Mouse (Mus musculus) CH12.LX (cell line): ENCODE results near the gene Trpm3. TPM values are rescaled to one million over a fixed set of nuclear protein-coding genes. Genes with fewer than 3 reads are reported as not detected.

Experiments used
- DNase-seq: peaks from one replicate; pipeline ENCODE4 v3.0.0-alpha.2; 2013; ENCODE audit errors: extremely low read depth
- H3K27ac ChIP-seq: 2 replicates; pipeline ENCODE4 v1.5.1; 2012; ENCODE audit warnings: low read depth, mild to moderate bottlenecking, control low read depth, moderate library complexity; ENCODE audit not compliant: insufficient read depth
- H3K27me3 ChIP-seq: replicated peaks from 2 replicates; pipeline ENCODE3; 2012; ENCODE audit warnings: inconsistent platforms
- H3K36me3 ChIP-seq, 2 experiments: replicated peaks in 1 of 2; 2 replicates each; pipeline versions ENCODE3 to v1.6.1; 2012; ENCODE audit warnings: inconsistent platforms in 1 of 2, low read length in 1 of 2, mild to moderate bottlenecking in 1 of 2, mixed read lengths in 1 of 2, moderate library complexity in 1 of 2; ENCODE audit not compliant: control insufficient read depth in 1 of 2, insufficient read depth in 1 of 2
- H3K4me1 ChIP-seq, 2 experiments: 2 replicates each; pipeline ENCODE4 v1.6.1; 2012; ENCODE audit warnings: inconsistent platforms in 1 of 2, moderate library complexity in 1 of 2; ENCODE audit not compliant: insufficient read depth in 2 of 2, control insufficient read depth in 1 of 2
- H3K4me2 ChIP-seq: 2 replicates; pipeline ENCODE4 v1.6.1; 2012; ENCODE audit warnings: low read depth, mild to moderate bottlenecking, control low read depth; ENCODE audit not compliant: poor library complexity, insufficient read depth, severe bottlenecking
- H3K4me3 ChIP-seq, 3 experiments: fragments of 150-350 bp in 1 of 3; sonication (generic) in 1 of 3; replicated peaks in 1 of 3; 2 replicates each; pipeline versions ENCODE3 to v1.5.1; 2011 to 2012; ENCODE audit warnings: low read depth in 2 of 3, low read length in 2 of 3, mild to moderate bottlenecking in 2 of 3, moderate library complexity in 2 of 3, control low read depth in 1 of 3, improper control_type of control experiment in 1 of 3, inconsistent platforms in 1 of 3, mixed read lengths in 1 of 3; ENCODE audit not compliant: poor library complexity in 1 of 3
- H3K79me2 ChIP-seq: replicated peaks from 2 replicates; pipeline ENCODE4 v1.6.1; 2012; ENCODE audit warnings: mild to moderate bottlenecking, moderate library complexity; ENCODE audit not compliant: control insufficient read depth, poor library complexity, insufficient read depth, severe bottlenecking; ENCODE audit errors: extremely low read depth
- H3K9ac ChIP-seq: 2 replicates; pipeline ENCODE4 v1.6.1; 2012; ENCODE audit warnings: low read depth, mild to moderate bottlenecking, control low read depth, moderate library complexity; ENCODE audit not compliant: insufficient read depth
- H3K9me3 ChIP-seq: replicated peaks from 2 replicates; pipeline ENCODE3; 2012; ENCODE audit warnings: low read length, inconsistent platforms, mixed read lengths
- BHLHE40 ChIP-seq: IDR thresholded peaks from 2 replicates; pipeline ENCODE4 v1.6.1; 2011; ENCODE audit warnings: mild to moderate bottlenecking, low read depth, low read length, improper control_type of control experiment
- CHD2 ChIP-seq: IDR thresholded peaks from 2 replicates; pipeline ENCODE4 v1.6.1; 2011; ENCODE audit warnings: low read length, improper control_type of control experiment
- ELF1 ChIP-seq: IDR thresholded peaks from 2 replicates; pipeline ENCODE4 v1.6.1; 2014; ENCODE audit warnings: low read depth, mild to moderate bottlenecking, inconsistent platforms, low read length, improper control_type of control experiment
- EP300 ChIP-seq: IDR thresholded peaks from 2 replicates; pipeline ENCODE4 v1.6.1; 2011; ENCODE audit warnings: low read length, improper control_type of control experiment
- GABPA ChIP-seq: IDR thresholded peaks from 2 replicates; pipeline ENCODE4 v1.6.1; 2012; ENCODE audit warnings: low read depth, low read length, improper control_type of control experiment, inconsistent platforms; ENCODE audit not compliant: insufficient replicate concordance
- JUN ChIP-seq: IDR thresholded peaks from 2 replicates; pipeline ENCODE4 v1.6.1; 2011; ENCODE audit warnings: low read depth, mild to moderate bottlenecking, low read length, improper control_type of control experiment, moderate library complexity; ENCODE audit not compliant: insufficient read depth
- MAFK ChIP-seq: IDR thresholded peaks from 2 replicates; pipeline ENCODE4 v1.6.1; 2011; ENCODE audit warnings: low read length, improper control_type of control experiment; ENCODE audit not compliant: insufficient replicate concordance
- MXI1 ChIP-seq: IDR thresholded peaks from 2 replicates; pipeline ENCODE4 v1.6.1; 2011; ENCODE audit warnings: mild to moderate bottlenecking, low read depth, low read length, improper control_type of control experiment
- NRF1 ChIP-seq: IDR thresholded peaks from 2 replicates; pipeline ENCODE4 v1.6.1; 2014; ENCODE audit warnings: low read depth, mild to moderate bottlenecking, inconsistent platforms, low read length, improper control_type of control experiment, moderate library complexity
- RAD21 ChIP-seq: IDR thresholded peaks from 2 replicates; pipeline ENCODE4 v1.6.1; 2011; ENCODE audit warnings: low read depth, mild to moderate bottlenecking, low read length, improper control_type of control experiment, moderate library complexity
- UBTF ChIP-seq: IDR thresholded peaks from 2 replicates; pipeline ENCODE4 v1.6.1; 2012; ENCODE audit warnings: low read depth, mild to moderate bottlenecking, inconsistent platforms, low read length, improper control_type of control experiment, moderate library complexity
- USF2 ChIP-seq: conservative IDR thresholded peaks from 2 replicates; pipeline ENCODE4 v1.6.1; 2011; ENCODE audit warnings: low read depth, low read length, improper control_type of control experiment
- ZC3H11A ChIP-seq: IDR thresholded peaks from 2 replicates; pipeline ENCODE4 v1.6.1; 2012; ENCODE audit warnings: low read depth, mild to moderate bottlenecking, inconsistent platforms, low read length, improper control_type of control experiment
- dilution Hi-C: fragments of 300-500 bp; cut with MboI; formaldehyde crosslinking; loops from 2 replicates; pipeline ENCODE4 v1.14.3; 2020; ENCODE audit warnings: low sequenced_read_pairs; ENCODE audit not compliant: extremely low pct_unique_long_range_greater_than_20kb, extremely low pct_ligation_motif_present
- in situ Hi-C: fragments of 300-500 bp; cut with MboI; formaldehyde crosslinking; loops from 3 replicates; pipeline ENCODE4 v1.14.3; 2019; ENCODE audit warnings: low sequenced_read_pairs, low pct_ligation_motif_present, low pct_unique_long_range_greater_than_20kb, mixed read lengths
- polyA plus RNA-seq: library from polyadenylated mRNA; unstranded; fragments of >175 nt; gene quantifications from 2 replicates; pipeline ENCODE4 v1.2.1, GENCODE M21; 2012; ENCODE audit warnings: low read depth; ENCODE audit not compliant: insufficient read length
- total RNA-seq, 2 experiments: library from RNA; depleted of rRNA; stranded (reverse); fragments of 300-350 nt in 1 of 2; fragments of >200 nt in 1 of 2; gene quantifications; 2 replicates each; pipeline ENCODE4 v1.2.3; 2012 to 2014

Gene Trpm3
- total and polyA plus RNA-seq, 3 experiments, result 0.01 TPM; not detected in 2

- H3K36me3 ChIP-seq, result no peaks in the 10 kb centered on the region
- no peak overlapping the region for H3K4me3 ChIP-seq
- no peak for TF ChIP-seq EP300
- TF ChIP-seq BHLHE40, result no peak
- TF ChIP-seq ELF1, result no peak
- no peak for TF ChIP-seq NRF1
- no peaks in the 10 kb centered on the region for H3K9me3 ChIP-seq
- in situ Hi-C loops (no loop called here), dilution Hi-C loops (no loop called here)
- H3K27me3 ChIP-seq, result no peaks in the 10 kb centered on the region
- H3K9ac ChIP-seq, result no peak overlapping the region
- no peak overlapping the region for H3K27ac ChIP-seq
- H3K4me1 ChIP-seq, result 0 out of 4 replicates have a peak, but pooled peaks cover 0 to 2% of the 10 kb centered on the region in 2 experiments
- DNase-seq, result no peak
- no peak overlapping the region; the same call in 1 of the 2 replicates for H3K4me2 ChIP-seq
- no peaks in the 10 kb centered on the region for H3K79me2 ChIP-seq
Observed at GRCm38 (mm10) chr19:22925284-22925683, 786.4 kb downstream of the Trpm3 start.

- dilution Hi-C loops, result no loop called here
- no peak for TF ChIP-seq GABPA
- H3K9ac ChIP-seq, result no peak overlapping the region
- DNase-seq, result no peak
- no peaks in the 10 kb centered on the region for H3K36me3 ChIP-seq
- H3K4me1 ChIP-seq, result 0 out of 4 replicates have a peak, but pooled peaks cover 0 to 2% of the 10 kb centered on the region in 2 experiments
- no peak overlapping the region for H3K4me2 ChIP-seq
- H3K9me3 ChIP-seq, result no peaks in the 10 kb centered on the region
- H3K27me3 ChIP-seq, result no peaks in the 10 kb centered on the region
- H3K79me2 ChIP-seq, result no peaks in the 10 kb centered on the region
- no peak overlapping the region for H3K27ac ChIP-seq
- in situ Hi-C loops, result no loop called here
- no peak overlapping the region for H3K4me3 ChIP-seq
Observed at GRCm38 (mm10) chr19:22926753-22927152, 787.9 kb downstream of the Trpm3 start.

GRCm38 (mm10) chr19:22928366-22928765 lies 789.5 kb downstream of the Trpm3 start:
- dilution Hi-C loops, result no loop called here
- Histone ChIP-seq H3K9me3 (no peaks in the 10 kb centered on the region), H3K4me2 (no peak overlapping the region), H3K79me2 (no peaks in the 10 kb centered on the region), H3K27ac (no peak overlapping the region), H3K4me3 (no peak overlapping the region), H3K27me3 (no peaks in the 10 kb centered on the region), H3K36me3 (no peaks in the 10 kb centered on the region), H3K9ac (no peak overlapping the region), H3K4me1 (0 out of 4 replicates have a peak, but pooled peaks cover 0 to 2% of the 10 kb centered on the region in 2 experiments)
- TF ChIP-seq CHD2 (no peak), ZC3H11A (no peak), MXI1 (no peak), MAFK (no peak), JUN (no peak), RAD21 (no peak), UBTF (no peak), USF2 (no peak)
- in situ Hi-C loops, result no loop called here
- DNase-seq, result no peak
